Mouse (Mus musculus): ENCODE measurements around the gene Clip2.

The Clip2 gene

DNA sequence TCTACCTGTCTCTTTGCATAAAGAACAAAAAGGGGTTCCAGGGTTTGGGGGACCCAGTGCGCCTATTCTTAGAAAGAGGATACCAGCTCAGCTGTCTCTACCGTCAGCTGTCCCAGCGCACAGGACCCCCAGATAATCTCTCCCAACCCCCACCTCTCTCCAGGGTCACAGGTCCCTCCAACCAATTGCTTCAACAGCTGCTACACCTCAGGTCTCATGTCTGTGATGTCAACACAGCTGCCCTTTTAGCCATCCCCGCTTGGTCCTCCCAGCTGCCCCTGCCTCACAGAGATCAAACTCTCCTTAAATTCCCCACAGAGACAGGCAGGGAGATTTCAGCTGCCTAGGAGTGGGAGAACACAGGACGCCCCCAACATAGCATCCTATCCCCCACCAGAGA is 28.5 kb downstream of the Clip2 start:
- no peak for DNase-seq (ENCODE audit: low spot score in 2 of 2)

DNA sequence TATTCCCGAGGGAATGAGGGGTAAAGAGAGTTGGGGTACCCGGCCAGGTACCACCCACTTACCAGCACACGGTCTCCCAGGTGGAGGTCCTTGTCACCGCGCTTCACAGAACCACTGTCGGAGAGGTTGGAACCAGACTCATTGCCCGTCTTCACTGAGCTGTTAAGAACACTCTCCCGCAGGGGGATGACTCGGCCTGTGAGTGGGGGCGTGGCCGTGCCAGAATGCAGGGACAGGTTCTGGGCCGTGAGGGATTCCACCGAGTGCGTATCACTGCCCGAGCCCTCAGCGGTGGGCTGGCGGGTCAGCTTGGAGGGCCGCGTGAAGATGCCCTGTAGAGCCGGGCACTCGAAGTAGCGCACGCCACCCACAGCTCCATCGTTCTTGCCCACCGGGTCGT is 29.7 kb downstream of the Clip2 start:
- DNase-seq (ENCODE audit: low spot score in 2 of 2) = no peak

GRCm38 (mm10) chr5:134521806-134522205 is 30.4 kb downstream of the Clip2 start:
- DNase-seq (ENCODE audit: low spot score in 2 of 2) = peak; percentile 16 to 30

DNA sequence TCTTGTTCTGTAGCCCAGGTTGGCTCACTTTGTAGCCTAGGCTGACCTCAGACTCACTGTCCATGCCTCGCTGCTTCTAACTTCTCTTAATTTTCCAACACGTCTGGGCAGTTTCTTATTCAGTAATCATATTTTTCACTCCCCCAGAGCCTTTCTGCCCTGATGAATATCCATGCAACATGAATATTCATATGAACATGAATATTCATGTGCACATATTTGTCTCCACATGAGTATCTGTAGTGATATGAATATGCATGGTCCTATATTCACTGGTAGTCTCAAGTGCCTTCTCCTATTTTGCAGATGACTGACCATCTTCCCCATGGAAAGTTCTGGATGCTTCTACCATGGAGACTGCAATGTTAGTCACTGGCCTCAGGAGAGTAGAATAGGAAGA is 31.1 kb downstream of the Clip2 start:
- DNase-seq (ENCODE audit: low spot score in 2 of 2) = no peak

GRCm38 (mm10) chr5:134520120-134520519 is 32.1 kb downstream of the Clip2 start:
- no peak for DNase-seq (ENCODE audit: low spot score in 2 of 2)

- DNase-seq (ENCODE audit: low spot score in 2 of 2) = no peak
Observed at GRCm38 (mm10) chr5:134519471-134519870, 32.8 kb downstream of the Clip2 start.

DNA sequence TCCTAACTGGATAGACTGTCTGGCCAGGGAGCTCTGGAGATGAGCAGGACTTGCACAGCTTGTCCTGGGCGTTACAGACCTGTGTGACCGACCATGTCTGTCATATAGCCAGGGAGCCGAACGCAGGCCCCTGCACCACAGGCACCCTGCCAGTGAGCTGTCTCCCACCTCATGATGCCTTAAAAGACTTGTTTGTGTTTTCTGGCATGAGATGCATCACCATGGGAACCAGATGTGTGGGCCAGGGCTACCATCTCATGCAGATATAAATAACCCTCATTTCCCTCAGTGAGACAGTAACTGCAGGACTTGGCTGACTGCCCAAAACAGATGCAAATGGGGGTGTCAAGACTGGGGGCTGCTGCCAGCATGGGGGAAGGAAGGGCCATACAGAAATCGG is 40.1 kb downstream of the Clip2 start:
- DNase-seq (ENCODE audit: low spot score in 2 of 2) = no peak

DNA sequence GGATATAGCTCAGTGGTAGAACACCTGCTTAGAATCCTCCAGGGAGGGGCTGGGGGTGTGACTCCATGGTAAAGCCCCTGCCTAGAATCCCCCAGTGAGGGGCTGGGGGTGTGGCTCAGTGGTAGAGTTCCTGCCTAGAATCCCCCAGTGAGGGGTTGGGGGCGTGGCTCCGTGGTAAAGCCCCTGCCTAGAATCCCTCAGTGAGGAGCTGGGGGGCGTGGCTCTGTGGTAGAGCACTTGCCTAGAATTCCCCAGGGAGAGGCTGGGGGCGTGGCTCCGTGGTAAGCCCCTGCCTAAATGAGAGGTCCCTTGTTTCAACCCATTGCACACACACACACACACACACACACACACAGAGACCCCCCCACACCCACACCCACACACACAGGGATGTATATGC is 42.0 kb downstream of the Clip2 start:
- DNase-seq (ENCODE audit: low spot score in 2 of 2) = no peak

- DNase-seq (ENCODE audit: low spot score in 2 of 2) = no peak
Observed at GRCm38 (mm10) chr5:134508965-134509364, 43.3 kb downstream of the Clip2 start.

- DNase-seq (ENCODE audit: low spot score in 2 of 2) = no peak
Observed at GRCm38 (mm10) chr5:134507859-134508399, 44.3 kb downstream of the Clip2 start.

DNA sequence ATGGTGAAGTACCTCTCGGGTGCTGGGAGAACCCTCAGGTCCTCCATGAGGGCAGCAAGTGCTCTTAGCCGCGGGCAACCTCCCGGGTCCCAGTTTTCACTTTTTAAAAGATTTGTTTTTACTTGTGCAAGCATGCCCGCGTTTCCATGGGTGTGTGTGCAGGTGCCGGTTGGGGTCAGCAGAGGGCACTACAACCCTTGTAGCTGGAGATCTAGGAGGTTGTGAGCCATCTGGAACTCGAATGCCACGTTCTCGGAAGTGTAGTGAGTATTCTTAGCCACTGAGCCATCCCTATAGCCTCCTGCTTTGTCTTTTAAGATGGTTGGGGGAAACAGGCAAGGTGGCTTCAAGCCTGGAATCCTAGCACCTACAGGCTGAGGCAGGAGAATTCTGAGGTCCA is 44.9 kb downstream of the Clip2 start:
- DNase-seq (ENCODE audit: low spot score in 2 of 2) = peak; percentile 56 to 75

DNA sequence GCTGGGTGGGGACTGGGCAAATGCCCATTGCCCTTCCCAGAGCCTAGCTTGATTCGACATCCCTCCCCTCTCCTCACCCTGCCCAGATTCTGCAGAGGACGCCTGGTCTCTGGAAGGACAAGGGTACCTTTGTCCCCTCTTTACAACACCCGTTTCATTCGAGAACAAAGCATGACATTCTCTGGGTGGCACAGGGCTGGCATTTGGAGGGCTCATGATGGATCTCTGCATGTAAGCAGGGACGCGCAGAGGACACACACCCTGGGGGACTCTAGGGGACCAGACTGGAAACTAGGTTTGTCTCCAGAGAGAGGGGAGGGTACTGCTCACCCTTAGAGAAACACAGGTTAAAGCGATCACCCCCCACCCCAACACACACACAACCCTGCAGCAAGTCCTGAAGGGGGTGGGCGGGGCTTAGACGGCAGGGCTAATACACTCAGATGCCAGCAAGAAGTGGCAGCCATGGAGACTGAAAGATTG is 46.4 kb downstream of the Clip2 start:
- no peak for DNase-seq (ENCODE audit: low spot score in 2 of 2)

- DNase-seq (ENCODE audit: low spot score in 2 of 2) = no peak
Observed at GRCm38 (mm10) chr5:134502591-134502990, 49.6 kb downstream of the Clip2 start.

DNA sequence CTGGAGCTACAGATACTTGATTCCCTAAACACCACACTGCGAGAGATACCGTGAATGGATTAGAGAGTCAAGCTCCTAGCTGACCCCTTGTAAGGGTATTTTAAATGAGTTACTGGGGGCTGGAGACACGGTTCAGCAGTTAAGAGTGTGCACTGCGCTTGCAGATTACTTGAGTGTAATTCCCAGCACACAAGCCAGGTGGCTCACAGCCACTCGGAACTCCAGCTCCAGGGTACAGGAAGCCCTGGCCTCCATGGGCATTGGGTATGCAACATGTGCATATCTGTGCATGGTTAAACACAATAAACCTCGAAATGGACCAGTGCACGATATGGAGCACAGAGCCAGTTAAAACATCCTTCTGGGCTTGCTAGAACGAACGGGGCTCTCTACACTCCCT is 50.8 kb downstream of the Clip2 start:
- DNase-seq (ENCODE audit: low spot score in 2 of 2) = no peak

- no peak for DNase-seq (ENCODE audit: low spot score in 2 of 2)
Observed at GRCm38 (mm10) chr5:134500681-134501080, 51.6 kb downstream of the Clip2 start.

GRCm38 (mm10) chr5:134500062-134500461 is 52.2 kb downstream of the Clip2 start:
- peak; percentile 23 to 46 for DNase-seq (ENCODE audit: low spot score in 2 of 2)

GRCm38 (mm10) chr5:134497026-134497425 is 55.2 kb downstream of the Clip2 start:
- DNase-seq (ENCODE audit: low spot score in 2 of 2) = no peak

GRCm38 (mm10) chr5:134495796-134496195 is 56.4 kb downstream of the Clip2 start:
- DNase-seq (ENCODE audit: low spot score in 2 of 2) = no peak

- DNase-seq (ENCODE audit: low spot score in 2 of 2) = peak; percentile 79 to 89
Observed at GRCm38 (mm10) chr5:134494142-134494541, 58.1 kb downstream of the Clip2 start.

GRCm38 (mm10) chr5:134492956-134493355 is 59.3 kb downstream of the Clip2 start:
- DNase-seq (ENCODE audit: low spot score in 2 of 2) = no peak

DNA sequence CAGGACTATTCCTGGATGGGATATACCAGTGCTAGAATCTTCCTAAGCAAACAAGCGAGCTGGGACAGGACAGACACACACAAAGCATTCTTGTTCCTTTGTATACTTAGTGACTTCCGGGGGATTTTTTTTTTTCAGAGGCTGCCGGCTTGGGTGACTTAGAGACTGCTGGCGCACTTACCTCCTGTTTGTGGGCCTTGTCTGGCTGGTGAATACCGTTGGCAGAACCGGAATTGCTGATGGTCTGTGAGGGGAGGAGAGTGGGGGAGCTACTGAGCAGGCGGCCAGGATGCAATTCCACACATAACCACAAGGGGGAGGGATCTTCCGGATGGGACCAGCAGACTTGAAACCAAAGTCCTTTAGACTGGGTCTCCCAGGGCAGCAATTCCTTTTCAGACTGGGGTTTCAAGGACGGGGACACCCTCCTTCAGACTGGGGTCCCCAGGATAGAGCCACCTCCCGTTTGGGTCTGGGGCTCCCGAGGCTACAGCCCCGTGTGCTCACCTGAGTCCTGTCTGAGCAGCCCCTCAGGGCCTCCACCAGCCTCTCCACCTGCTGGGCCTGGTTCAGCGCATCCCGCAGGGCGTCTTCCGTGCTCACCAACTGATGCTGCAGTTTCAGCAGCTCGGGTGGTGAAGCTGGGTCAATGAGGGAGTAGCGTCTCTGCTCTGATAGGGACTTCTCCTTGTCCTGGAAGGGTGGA is 60.4 kb downstream of the Clip2 start:
- DNase-seq (ENCODE audit: low spot score in 2 of 2) = peak; percentile 86 to 91

GRCm38 (mm10) chr5:134491206-134491605 is 61.0 kb downstream of the Clip2 start:
- no peak for DNase-seq (ENCODE audit: low spot score in 2 of 2)

DNA sequence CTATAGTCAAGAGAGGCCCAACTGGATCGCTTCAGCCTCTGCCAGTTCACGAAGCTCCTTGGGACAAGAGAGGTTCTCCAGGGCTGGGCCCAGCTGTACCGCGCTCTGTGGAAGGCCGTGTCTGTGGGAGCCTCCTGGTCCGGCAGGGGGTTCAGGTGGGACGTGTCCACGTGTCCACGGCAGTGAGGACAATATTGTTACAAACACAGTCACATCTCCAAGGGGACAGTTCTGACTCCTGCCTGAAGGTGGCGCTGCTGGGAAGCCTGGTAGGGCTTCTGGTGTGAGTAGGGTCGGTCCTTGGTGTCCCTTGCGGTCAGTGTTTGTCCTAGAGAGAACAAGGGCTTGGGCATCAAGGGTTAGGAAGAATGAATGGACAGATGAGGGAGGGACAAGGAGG is 61.8 kb downstream of the Clip2 start:
- peak; percentile 45 to 49 for DNase-seq (ENCODE audit: low spot score in 2 of 2)

DNA sequence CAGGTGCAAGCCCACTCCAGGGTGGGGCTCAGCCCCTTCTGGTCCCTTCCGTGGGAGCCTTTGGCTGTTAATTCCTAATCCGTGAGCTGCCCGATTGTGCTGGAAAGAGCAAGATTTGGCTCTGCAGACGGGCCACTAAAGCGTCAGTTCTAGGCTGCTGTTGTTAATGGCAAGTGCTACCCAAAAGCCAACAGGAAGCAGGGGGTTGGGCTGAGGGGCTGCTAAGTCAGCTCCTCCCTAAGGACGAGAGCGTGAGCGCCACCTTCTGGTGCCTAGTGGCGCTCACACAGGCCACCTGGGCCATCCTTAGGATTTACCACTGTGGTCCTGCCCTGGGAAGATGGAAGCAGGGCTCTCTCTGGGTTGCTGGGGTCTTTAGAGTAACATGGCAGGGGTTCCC is 62.7 kb downstream of the Clip2 start:
- DNase-seq (ENCODE audit: low spot score in 2 of 2) = peak; percentile 52 to 54
